Mouse (Mus musculus) ovary, adult 10 weeks (tissue): ENCODE measurements around the gene Fbxo2. TPM values are rescaled to one million over a fixed set of nuclear protein-coding genes. Genes with fewer than 3 reads are reported as not detected.

ENCODE experiments used
- polyA plus RNA-seq: library from polyadenylated mRNA; stranded (reverse); fragments of 350-450 nt; fragmentation: Illumina TruSeq; extraction: RNeasy Lipid Tissue Mini Kit (QIAGEN cat#74804); gene quantifications from one replicate; pipeline ENCODE4 v1.2.3, GENCODE M21; 2014

Fbxo2 gene
- not detected for polyA plus RNA-seq

GRCm38 (mm10) chr4:148160436-148161390, at the start of gene Fbxo2, which contains the start of gene Fbxo44:
Fbxo2 (plus strand) TSS chr4:148160621.
Fbxo44 (minus strand) TSS chr4:148160482.

GRCm38 (mm10) chr4:148130133-148130532, 30.3 kb upstream of the Fbxo2 start, which contains the start of gene Mad2l2:
Mad2l2 (plus strand) TSS chr4:148130384.

GRCm38 (mm10) chr4:148130561-148131413, 29.6 kb upstream of the Fbxo2 start, which contains the start of gene Draxin:
Draxin (minus strand) TSS chr4:148130698.

DNA sequence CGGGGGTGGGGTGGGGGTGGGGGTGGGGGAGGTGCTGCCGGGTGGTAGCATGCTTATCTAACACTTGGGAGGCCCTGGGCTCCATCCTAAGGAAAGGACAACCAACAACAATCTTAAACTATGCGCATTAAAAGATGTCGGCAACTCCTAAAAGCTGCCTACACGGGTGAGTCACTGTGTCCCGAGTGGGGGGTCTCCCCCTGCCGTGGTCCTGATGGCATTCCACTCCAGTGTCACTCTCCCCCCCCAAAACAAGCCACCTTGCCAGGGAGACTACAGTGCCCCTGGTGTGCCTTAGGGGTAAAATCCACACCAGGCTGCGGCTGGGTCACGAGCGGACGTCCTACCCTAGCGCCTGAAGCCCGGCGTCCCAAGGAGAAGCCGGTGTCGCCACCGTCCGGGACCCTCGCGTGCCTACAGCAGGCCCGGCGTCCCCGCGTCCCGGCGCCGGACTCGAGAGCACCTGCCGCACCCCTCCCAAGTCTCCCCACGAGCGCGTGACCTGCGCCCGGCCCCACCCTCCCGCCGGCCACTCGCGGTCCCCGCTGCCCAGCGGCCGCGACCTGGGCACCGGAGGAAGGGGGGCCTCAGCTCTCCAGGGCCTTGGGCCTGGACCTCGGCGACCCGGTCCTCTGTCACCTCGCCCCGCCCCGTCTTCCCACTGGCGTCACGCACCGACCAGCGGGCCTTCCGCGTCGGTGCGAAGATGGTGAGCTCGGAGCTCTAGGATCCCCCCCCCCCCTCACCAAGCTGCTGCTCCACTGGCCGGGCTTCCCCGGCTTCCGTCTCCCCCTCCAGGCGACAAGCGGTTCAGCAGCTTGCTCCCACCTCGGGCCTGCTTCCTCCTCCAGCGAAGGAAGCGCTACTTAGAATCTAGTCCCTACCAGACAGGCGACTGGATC, 8.9 kb upstream of the Fbxo2 start, which contains the start of gene Fbxo6:
Fbxo6 (minus strand) TSS at position 874 of the 902 bp plus-strand sequence.

Other genes starting within 250 kb of the Fbxo2 start
- 3.3 TPM for gene Plod1, start 223.9 kb upstream of the Fbxo2 start, polyA plus RNA-seq
- 10.2 TPM for gene 2510039O18Rik, start 219.7 kb upstream of the Fbxo2 start, polyA plus RNA-seq
- not detected for gene Nppb, start 174.8 kb upstream of the Fbxo2 start, polyA plus RNA-seq
- not detected for gene Nppa, start 159.9 kb upstream of the Fbxo2 start, polyA plus RNA-seq
- 3.2 TPM for gene Clcn6, start 121.8 kb upstream of the Fbxo2 start, polyA plus RNA-seq
- 2.0 TPM for gene Mthfr, start 121.5 kb upstream of the Fbxo2 start, polyA plus RNA-seq
- 12.6 TPM for gene Agtrap, start 72.6 kb upstream of the Fbxo2 start, polyA plus RNA-seq
- 2.3 TPM for gene Mad2l2, start 30.2 kb upstream of the Fbxo2 start, polyA plus RNA-seq
- not detected for gene Draxin, start 29.9 kb upstream of the Fbxo2 start, polyA plus RNA-seq
- 0.43 TPM for gene Fbxo6, start 8.5 kb upstream of the Fbxo2 start, polyA plus RNA-seq
- gene Fbxo44, start 139 bp upstream of the Fbxo2 start, polyA plus RNA-seq: 0.97 TPM
- gene Disp3, start 127.3 kb downstream of the Fbxo2 start, polyA plus RNA-seq: not detected